Mouse (Mus musculus): ENCODE measurements at regions not wholly inside any gene's neighbourhood (a gene's known extent, or its start where the extent isn't known, plus 50 kb on each side); places are given as distances from the start of the nearest gene placed in this dataset.

DNA sequence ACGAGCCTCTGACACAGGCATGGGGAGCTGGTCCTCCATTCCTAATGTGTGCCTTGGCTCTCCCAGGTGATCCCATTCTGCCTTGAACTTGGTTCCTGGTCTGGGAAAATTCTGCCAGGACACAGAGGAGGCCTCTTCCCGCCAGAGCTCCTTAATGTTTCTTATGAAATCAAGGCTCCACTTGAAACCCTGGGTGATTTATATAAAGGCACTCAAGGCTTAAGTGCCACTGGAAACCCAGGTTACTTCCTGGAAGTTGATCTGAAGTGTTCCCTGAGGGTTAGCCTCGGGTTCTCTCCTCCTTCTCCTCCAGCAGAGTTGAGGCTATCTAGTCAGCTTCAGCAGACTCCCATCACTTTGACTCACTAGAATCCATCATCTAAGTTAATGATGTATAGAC, 451.9 kb downstream of the Ate1 start:
- TF ChIP-seq CTCF (IDR thresholded peaks at IDR 0.05; ENCODE audit: insufficient read depth, low read depth, low read length) = no peak
- TF ChIP-seq POLR2A (IDR thresholded peaks at IDR 0.05; ENCODE audit: insufficient read depth, low read depth, low read length) = no peak

All from olfactory bulb, adult 2 months (tissue).